Mouse (Mus musculus) spleen, embryonic (tissue): Measurements from ENCODE around the gene Lmo3.

Source experiments
- CTCF ChIA-PET: fragments of 350-600 bp; sonication (Branson Sonifier 250); formaldehyde crosslinking; loops from one replicate; lab custom pipeline; 2022; lab: Charles Lee

The Lmo3 gene

DNA sequence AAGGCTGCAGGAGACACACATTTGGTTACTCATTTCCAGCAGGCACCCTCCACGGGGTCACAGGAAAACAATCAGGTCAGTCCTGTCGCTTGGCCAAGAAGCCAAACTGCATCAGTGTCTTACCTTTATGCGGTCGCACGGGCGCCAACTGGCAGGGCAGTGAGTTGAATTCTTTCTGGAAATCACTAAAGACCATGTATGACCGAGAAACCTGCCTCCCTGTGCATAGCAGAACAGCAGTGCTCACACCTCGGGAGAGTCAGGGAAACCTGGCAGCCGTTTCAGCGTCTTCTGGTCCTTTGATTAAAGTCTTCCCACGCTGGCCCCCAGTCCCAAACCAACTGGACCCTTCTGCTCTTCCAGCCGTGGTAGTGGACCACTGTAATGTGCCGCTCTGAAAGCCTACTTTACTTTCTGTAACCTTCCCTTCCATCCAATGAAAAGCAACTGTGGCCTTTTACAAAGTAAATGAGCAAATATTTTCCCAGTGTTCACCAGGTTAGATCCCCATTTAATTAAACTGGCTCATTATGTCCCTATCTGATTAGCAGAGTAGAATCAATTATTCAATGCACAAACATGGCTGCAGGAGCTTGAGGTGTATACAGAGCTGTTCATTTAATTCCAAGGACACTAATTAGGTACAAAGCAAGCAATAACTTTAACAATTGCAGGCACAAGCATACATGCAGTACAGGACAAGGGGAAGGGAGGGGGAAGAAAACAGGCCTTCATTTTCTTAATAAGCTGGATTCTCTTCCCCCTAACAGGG, at the start of gene Lmo3:
Lmo3 (minus strand) TSS at position 235 of the 772 bp plus-strand sequence.
- CTCF ChIA-PET: no interaction called here

DNA sequence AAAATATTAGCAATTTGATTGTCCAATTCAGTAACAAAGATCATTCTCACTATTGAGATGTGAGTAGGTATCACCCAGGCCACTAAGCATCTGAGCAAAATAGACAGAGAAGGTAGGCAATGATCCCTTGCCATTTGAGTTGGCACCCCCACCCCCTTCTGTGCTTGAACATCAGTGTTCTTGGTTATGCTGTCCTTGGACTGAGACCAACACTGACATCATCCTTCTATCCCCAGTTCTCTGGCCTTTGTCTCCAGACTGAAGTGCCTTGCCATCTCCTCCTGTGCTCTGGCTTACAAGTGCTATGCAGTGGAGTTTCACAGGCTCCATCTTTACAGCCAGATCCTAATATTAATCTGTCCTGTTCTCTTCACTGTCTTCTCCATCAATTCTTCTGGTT, 39.0 kb upstream of the Lmo3 start:
- CTCF ChIA-PET: no interaction called here

DNA sequence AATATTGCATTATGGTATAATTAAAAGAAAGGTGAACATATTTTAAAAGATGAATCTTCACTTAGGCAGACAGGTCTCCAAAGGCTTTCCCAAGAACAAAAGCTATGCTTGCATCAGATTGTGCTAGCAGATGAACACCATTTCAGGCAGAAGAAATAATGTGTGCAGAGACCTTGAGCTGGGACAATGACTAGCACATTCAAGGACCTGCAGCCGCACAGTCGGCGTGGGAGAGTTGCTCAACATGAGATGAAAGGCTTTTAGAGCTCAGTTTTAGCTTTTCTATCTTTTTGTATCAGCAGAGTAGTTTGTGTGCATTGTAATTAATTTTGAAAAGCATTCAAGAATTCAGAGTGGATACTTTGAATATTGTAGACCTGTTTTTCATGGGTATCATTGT, 36.6 kb upstream of the Lmo3 start:
- CTCF ChIA-PET: no interaction called here

DNA sequence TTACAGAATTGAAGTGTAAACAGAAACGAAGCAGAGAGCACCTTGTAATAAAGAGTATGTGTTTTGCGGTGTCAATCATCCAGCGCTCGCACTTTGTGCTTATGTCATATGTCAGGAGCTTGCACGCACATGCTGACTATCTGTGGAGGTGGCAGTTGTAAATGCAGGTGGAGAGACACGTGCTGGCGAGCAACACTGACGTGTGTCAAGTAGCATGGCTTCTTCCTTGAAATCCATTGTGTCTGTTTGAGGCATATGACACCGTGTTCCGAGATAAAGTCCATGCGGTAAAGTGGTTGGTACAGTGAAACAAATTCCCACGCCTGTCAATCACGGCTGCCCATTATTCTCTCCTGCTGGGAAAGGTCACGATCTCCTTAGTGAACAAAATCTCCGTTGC, 15.2 kb upstream of the Lmo3 start:
- CTCF ChIA-PET: no interaction called here

DNA sequence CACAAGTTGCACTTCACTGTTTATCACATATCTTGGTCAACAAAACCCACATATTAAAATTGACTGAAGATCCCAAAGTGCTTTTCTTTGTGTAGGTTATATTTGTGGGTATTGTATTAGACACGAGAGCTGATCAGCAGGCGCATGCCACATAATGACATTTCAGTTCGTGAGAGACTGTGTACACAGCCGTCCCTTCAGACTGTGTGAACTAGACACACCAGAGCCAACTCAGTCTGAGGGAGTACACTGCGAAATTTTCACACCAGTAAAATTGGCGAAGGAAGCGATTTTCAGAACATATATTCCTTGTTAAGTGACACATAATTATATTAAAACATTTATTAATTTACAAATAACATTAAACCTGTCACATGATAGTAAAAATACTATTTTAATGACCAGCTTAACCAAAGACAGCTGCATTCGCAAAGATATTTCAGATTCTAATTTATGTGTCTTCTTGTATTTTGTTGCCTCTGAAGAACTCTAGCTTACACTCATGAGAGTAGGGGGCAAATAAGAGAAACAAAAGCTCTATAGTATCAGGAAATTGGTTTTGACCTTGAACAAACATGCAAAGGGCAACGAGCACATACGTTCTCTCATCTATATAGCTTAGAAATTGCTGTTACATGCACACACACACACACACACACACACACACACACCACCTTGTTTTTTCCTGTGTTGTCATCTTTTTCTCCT, 14.4 kb upstream of the Lmo3 start:
- CTCF ChIA-PET: no interaction called here

DNA sequence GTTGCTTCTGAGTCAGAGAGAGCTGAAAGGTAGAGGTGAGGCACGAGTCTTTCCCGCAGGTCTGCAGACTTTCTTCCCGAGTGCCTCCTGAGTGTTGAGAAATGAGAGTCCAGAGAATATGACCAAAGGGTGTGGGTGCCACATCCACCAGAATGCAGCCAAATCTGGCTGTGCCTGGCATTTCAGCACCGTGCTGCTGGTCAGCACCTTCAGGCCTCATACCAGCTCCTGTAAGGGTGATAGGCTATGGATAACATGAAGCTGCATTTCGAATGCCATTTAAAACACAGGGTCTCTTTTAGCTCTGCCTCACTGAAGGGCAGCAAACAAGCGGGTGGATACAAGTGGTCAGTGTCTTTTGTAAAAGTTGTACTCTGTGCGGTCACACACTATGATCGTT, 1.5 kb upstream of the Lmo3 start:
- CTCF ChIA-PET: no interaction called here

DNA sequence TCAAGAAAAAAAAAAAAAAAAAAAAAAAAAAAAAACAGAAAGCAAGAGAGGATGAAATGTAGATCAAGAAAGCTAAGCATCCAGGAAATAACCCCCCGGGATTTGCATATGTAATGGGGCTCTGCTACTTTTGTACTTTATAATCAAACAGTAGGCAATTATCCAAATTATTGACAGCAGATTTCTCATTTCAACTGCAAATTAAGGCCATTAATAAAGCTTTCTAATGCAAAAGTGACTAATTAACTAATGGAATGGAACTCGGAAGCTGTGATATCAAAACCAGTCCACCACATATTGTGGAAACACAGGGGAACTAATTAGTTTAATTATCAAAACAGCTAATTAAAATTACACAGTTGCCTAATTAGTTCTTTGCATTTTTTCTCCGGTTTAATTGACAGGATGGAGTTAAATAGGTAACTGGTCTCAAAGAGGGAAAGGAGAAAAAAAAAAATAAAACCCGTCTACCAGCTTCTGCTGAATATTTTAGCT, 785 bp upstream of the Lmo3 start:
- CTCF ChIA-PET: no interaction called here

DNA sequence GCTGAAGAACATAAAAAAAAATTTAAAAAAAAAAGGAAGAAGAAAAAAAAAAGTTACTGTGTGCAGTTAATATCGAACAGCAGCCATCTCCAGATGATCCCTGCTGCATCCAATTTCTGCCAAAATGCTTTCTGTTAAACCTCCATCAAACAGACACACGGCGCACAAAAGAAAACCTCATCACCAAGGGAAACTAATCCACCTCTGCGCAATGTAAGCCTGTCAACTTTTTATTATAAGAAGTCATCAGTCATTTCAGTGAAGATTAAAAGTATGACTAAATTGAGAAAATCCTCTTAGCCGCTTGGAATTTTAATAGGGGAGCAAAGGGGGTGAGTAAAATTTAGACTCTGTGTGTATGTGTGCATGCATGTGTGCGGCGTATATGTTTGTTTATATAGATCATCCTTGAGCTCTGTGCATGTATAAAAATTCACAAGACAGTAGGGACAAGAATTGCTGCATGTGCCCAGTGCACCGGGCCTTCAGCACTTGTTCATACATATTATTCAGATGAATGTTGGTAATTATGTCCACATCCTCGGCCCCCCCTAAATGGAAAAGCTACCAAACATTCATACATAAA, 1.2 kb downstream of the Lmo3 start:
- CTCF ChIA-PET: no interaction called here

DNA sequence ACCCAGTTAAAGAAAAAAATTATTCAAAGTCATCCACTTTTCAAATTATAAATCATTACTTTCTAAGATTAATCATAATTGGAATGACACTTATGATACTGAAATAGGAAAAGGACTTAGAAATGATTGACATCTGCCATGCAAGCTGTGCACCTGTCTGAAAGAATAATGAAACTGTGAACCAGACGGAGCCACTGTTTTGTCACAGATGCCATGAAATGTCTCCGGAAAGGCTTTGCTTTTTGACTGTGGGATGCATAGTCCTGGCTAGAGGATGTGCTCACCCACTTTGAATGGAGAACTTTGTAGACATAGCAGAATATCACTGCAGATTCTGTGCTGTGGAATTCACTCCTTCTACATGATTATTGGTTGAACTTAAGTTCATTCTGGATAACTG, 18.4 kb downstream of the Lmo3 start:
- CTCF ChIA-PET: no interaction called here

DNA sequence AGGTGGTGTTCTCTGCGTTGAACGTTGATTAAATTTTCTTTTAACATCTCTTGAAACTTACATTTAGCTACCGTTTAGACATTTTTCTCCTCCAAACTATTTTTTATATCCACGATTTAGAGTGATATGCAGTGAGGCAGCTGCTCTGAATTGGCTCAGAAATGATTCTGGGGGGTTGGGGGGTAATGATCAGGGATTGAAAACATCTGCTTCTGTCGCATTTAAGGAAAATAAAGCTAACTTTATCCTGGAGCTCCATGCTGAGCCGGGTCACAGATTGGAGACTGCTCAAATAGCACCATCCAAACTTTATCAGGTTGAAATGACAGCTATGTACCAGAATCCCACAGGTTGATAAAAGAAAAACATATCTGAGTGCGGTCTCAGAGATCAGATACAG, 29.6 kb downstream of the Lmo3 start:
- CTCF ChIA-PET: no interaction called here

DNA sequence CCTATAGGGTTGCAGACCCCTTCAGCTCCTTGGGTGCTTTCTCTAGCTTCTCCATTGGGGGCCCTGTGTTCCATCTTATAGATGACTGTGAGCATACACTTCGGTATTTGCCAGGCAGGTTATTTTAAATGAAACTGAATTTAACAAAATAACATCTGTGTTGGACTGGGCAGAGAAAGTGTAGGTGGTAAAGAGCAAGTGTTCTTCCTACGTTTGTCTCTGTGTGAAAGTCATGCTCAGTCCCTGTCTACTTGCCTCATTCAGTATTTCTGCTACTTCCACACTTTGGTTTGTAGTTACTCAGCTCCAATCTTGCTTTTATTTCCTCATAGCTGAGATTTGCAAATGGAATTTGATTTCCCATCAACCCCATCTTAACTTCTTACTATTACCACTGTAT, 46.9 kb downstream of the Lmo3 start:
- CTCF ChIA-PET: no interaction called here

DNA sequence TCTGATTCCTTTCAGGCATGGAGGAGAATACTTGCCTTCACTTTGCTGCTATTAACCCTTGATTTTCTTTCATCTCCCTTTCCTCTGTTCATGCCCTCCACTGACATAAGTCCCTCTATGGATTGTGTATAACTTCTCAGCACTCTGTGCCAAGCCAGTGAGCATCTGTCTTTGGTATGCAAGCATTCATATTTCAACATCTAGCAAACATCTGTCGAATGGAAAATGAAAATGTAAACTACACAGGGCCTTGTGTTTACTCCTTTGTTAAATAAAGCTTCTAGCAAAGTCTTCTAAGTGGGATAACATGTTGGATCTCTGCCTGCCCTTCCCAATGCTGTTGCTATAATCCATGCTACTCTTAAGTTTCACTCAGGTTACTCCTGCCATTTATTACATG, 75.1 kb downstream of the Lmo3 start:
- CTCF ChIA-PET: no interaction called here

DNA sequence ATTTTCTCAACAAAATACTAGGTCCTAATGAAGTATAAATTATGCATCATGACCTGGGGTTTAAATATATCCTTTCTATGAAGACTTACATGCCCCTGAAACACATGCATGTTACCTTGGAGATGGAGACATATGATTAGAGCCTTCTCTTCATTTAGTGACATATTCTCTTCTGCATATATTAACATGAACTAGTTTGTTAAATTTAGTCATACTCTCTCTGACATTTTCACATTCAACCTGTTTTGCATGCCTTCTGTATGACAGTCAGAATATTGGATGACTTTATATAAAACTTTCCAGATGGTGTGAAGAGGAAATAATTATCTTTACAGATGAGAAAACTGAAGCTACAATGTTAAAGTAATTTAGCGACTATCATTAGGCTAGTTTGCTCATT, 77.8 kb downstream of the Lmo3 start:
- CTCF ChIA-PET: no interaction called here

DNA sequence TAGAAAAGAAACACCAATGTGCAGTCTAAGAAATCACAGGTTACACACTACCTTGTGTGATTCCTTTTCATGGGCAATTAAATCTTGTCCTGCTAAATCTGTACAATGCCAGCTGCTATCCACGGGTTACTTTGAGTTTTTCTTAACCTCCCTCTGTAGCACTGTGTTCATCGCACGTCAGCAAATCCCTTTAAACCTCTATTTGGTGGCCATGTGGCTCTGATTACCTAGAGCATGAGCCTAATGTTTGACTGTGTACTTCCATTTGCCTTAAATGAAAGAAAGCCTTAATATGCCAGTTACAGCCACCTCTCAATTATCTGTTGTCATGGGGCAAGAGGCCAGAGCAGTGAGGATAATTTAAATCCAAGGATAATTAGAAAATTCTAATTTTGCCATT, 98.9 kb downstream of the Lmo3 start:
- CTCF ChIA-PET: no interaction called here

DNA sequence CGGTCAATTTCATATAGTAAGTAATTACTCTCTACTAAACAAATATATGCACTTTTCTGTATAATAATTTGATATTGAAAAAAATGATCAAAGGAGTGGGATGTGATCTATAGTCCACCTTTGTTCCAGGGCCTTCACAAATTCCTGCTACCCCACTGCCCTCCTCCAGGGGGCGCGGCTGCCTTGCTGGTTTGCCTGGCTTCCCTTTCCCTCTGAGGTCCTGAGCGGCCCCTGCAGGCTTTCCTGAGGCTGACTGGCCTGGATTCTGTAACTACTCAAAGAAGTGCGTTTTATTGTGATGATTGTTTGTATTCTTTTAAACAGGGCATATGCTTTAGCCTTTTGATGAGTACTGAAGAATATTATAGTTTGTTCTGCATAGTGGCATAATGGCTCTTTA, 104.2 kb downstream of the Lmo3 start:
- CTCF ChIA-PET: no interaction called here

DNA sequence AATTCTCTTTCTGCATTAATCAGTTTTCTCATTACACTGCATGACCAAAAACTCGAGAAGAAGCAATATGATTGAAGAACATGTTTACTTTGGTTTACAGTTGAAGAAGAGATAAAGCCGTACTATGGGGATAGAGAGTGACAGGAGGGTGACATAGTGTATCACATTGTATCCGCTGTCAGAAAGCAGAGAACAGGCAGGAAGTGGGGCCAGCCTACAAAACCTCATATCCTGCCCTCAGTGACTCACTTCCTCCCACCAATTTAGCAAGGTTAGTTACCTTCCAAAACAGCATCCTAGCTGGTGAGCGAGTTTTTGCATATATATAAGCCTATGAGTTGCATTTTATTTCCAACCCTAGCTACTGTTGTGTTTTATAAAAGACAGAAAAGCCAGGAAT, 112.6 kb downstream of the Lmo3 start:
- CTCF ChIA-PET: no interaction called here

DNA sequence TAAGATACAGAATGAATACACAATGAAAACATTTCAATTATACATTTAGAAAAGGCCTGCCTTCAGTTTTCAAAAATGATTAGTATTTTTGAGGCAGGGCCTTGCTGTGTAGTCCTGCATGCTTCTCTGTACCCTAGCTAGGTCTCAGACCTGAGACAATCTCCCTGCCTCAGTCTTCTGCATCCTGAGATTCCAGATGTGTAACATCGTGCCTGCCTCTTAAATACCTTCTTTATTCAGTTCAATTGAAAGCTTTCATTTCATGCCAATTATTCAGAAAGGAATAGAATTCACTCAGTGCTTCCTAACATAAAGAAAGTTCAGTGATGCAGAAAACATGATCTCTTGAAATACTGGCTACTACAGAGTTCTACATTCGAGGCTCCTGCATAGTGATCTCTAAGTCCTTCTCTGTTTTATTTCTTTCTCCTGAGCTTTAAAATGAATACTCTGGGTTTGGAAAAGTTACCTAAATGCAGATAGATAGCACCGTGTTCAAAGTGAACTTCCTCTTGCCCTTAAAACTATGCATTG, 137.2 kb downstream of the Lmo3 start:
- CTCF ChIA-PET: no interaction called here

DNA sequence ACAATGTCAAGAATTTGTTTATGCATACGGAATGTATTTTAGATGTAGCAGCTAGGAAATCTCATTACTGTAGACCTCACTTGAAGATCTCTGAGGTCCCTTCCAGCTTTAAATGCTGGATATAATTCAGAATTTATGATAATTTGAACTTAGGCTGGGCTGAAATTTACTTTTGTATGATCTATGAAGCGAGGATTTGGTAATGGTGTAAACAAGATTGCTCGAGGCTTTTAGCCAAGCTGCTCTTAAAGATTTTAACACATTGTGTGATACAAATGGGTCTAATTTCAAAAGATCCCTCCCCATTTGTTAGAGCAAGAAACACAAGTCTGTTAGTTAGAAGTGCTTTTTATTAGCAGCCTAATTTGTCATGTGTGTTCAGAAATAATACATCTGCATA, 144.4 kb downstream of the Lmo3 start:
- CTCF ChIA-PET: no interaction called here

DNA sequence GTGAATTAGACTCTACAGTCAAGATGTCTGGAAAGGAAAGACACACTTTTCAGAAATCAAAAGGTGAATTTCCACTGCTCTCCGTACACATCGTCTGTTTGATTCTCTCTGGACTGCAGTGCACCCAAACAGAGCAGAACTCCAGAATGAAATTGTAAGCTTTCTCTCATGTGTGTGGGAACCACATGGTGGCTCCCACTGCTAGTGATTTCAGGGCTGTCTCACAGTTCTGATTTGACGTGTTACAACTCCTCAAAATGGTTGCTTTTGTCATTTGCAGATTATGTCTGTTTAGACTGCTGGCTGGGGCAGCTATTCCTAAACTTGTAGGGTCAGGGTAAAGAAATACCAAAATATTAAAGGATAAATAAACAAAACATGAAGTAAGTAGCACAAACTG, 145.0 kb downstream of the Lmo3 start:
- CTCF ChIA-PET: no interaction called here

DNA sequence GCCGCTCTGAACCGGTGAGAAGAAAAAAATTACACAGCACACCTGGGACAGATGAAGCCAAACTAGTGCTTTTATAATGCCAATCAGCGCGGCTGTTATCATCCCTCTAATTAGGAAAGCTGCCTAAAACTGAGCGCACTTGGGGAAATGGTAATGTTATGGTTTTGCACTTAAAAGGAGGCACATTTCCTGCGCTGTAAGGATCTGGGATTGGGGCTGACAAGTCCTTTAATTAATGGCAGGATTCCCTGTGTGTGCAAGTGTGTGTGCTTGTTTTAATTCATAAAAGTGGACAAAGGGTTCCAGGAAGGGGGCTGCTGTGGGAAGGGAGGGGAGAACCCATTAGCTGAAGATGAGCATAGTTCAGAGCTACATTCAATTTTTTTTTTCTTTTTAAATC, 154.4 kb downstream of the Lmo3 start:
- CTCF ChIA-PET: no interaction called here

DNA sequence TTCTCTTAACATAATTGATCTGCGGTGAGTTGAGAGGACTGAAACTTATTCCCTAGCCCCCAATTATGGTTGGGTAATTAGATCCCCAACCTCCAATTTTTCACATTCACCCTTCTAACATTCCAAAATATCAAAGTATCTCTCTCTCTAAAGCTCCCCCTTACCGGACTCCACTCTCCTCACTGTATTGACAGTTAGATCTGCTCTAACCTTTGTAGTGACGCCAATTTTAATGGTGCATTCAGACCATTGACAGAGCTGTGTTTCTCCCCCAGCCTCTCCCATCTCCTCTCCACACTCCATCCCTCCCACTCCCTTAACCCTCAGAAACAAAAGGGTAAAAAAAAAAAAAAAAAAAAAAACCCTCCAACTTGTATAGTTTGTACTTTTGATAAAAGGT, 154.9 kb downstream of the Lmo3 start:
- CTCF ChIA-PET: no interaction called here

DNA sequence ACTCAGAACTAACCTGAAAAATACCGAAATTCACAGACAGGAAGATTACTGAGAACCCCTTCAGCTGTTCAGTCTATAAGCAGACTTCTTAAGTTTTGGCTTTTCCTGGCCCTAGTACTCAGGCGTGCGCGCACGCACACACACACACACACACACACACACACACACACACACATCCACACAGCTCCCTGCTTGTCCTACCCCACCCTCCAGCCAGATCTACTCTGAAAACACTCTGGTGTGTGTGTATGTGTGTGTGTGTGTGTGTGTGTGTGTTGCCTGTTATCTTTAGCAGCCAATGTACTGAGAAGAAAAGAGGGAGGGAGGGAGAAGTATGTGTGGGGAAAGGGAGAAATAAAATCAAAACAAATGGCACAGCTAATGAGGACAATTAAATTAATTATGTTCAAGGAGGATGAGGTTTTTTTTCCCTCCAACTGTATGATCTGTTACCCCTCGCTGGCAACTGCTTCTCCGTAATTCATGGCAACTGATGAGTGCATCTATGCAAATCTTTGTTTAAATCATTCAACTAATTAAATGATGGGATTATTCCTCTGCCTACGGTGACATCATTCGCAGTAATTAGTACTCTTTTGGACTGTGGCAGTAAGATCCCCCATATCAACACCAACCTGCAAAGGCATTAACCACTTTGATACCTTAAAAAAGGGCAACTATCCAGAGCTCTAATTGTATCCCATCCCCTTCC, 157.1 kb downstream of the Lmo3 start:
- CTCF ChIA-PET: no interaction called here
